Mouse (Mus musculus) left cerebral cortex, postnatal 4 days (tissue): ENCODE data around the gene Fam110c. TPM values are rescaled to one million over a fixed set of nuclear protein-coding genes. Genes with fewer than 3 reads are reported as not detected.
A peak's percentile ranks its signal among the peaks of the same experiment; 100 is the strongest.
"Not testable (repeated sequence)": the region's sequence is repeated elsewhere in the genome, so short reads cannot be mapped to it uniquely, and the experiment has no call there.

Experiments used
- DNase-seq: peaks from one replicate; pipeline ENCODE4 v3.0.0-alpha.2; 2022
- intact Hi-C: fragments of 180-260 bp; cut with DNase I; formaldehyde crosslinking; loops from one replicate; pipeline ENCODE4 v1.15.1; 2025
- total RNA-seq, 2 experiments: library from RNA; stranded (reverse); gene quantifications; 2 replicates each; pipeline ENCODE4 v1.2.3; 2021

Fam110c gene
- total RNA-seq: not detected

- peak; percentile 14 for DNase-seq
Measured at GRCm38 (mm10) chr12:31073412-31074354, at the start of gene Fam110c. Gene Fam110c (plus strand): TSS chr12:31073861.

DNA sequence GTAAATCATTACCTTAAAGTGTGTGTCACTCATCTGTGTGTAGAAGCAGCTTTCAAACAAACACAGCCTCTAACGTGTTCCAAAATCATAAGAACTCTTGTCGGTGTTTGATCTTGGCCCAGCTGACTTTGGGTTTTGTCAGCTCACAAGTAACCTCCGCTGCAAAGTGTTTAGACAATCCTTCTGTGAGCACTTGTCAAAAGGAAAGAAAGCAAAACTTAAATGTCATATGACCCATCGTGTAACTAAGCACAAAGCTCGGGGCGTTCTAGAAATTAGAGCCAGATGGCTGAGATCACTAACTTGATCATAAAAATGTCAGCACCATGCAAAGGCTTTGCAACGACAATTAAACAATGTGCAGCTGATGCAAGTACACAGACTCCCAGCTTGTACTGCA, 47.2 kb upstream of the Fam110c start:
- intact Hi-C loops: no loop called here
- no peak for DNase-seq

More at GRCm38 (mm10) chr12:31073412-31074354, at the start of gene Fam110c:
- intact Hi-C loops: no loop called here

DNA sequence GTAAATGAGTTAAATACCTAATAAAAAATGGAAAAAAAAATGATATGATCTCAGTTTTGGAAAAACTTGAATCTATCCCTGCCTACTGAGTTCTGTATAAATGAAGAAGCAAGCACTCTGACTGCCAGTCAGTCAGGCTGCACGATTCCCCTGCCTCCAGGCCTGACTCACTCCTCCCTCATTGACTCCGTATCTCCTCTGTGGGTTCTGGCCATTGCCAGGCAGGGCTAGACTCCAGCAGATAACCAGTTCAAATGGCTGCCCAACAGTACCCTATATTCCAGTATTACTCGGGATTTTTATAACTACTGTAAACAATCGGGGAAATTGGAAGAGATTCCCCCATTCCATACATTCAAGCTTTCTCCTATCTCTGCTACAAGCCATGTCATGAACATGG, 21.6 kb upstream of the Fam110c start:
- DNase-seq: no peak
- intact Hi-C loops: no loop called here

DNA sequence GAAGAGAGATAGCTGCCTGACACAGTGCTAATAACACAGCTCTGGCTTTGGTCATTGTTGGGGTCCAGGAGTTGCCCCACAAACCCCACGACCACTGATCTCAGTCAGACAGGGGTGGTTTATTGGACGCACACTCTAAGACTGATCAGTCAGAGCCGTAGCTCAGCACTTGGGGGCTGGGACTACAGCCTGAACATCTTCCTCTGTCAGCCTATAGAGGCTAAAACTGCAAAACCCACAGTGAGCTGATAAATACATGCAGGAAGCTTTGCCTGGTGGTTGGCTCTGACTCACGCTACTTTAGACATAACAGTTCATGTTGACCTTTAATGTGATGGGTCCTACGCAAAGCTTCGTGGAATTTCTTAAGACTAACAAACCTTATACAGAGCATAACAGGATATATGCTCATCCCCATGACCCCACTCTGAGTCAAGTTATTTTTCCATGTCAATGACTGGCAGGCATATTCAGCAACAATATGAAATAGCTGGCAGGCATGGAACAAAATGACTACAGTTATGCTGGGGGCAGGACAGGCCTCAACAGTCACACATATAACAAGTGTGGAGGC, 17.3 kb upstream of the Fam110c start:
- intact Hi-C loops: no loop called here
- no peak for DNase-seq

DNA sequence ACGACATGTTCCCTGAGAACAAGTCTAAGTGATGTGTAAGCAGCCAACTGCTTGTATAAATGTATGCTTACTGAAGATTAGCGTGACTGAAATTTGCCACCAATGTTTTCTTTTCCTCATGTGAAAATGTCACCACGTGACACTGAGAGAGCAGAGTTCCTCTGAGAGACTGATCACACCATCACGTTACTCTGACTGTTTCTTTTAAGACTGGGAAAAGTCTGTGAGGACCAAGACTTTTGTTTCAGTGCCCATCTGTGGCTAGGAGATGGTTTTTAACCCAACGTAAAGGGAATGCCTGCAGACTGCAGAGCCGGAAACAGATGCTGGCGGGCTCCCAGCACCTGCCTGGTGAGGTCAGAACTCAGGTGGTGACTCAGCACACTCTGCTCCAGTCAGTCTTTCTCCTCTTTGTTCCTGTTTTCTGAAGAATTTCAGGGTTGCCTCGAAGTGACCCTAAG, 14.2 kb upstream of the Fam110c start:
- DNase-seq: no peak
- intact Hi-C loops: no loop called here

GRCm38 (mm10) chr12:31060245-31060644, 13.4 kb upstream of the Fam110c start:
- intact Hi-C loops: no loop called here

GRCm38 (mm10) chr12:31071222-31071621, 2.4 kb upstream of the Fam110c start:
- DNase-seq: no peak
- intact Hi-C loops: no loop called here

More at GRCm38 (mm10) chr12:31060245-31060644, 13.4 kb upstream of the Fam110c start:
- no peak for DNase-seq

DNA sequence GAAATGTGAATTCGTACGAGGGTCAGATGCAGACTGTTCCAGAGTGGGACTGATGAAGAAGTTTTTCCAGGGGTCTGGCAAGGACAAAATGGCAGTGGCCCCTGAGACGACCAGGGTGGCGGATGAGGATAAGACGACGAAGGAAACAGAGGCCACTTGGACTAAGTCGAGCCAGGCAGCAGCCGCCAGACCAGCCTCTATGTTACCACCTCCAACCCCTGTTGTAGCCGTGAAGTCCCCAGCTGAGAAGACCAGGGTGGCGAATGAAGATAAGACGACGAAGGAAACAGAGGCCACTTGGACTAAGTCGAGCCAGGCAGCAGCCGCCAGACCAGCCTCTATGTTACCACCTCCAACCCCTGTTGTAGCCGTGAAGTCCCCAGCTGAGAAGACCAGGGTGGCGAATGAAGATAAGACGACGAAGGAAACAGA, 710 bp downstream of the Fam110c start:
- intact Hi-C loops: not testable (repeated sequence)

DNA sequence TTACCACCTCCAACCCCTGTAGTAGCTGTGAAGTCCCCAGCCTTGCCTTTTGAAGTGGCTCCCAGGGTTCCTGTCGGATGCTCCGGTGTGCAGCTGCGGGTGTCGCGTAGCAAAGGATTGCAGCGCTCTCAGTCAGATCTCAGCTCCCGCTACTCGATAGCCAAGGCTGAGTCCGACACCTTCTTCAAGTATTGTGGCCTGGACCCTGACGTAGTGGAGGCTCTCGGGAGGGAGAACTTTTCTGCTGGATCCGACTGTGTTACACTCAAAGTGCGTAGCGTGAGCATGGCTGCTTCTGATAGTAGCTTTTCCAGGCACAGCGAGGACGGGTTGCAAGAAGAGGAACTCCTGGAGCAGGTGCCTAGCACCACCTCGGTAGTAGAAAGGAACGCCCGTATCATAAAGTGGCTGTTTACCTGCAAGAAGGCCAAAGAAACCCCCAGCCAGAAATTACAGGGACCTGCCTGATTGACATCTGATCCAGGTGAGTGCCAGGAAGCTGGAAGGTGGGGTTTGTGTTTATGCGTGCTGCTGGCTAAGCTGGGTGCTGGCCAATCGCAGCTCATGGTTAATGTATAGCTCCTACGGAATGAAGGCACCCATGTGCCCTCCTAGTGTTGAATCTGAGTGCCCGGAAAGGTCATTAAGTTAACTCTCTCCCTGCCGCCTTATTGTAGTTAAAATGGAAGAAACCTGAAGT, 1.3 kb downstream of the Fam110c start:
- intact Hi-C loops: no loop called here
- no peak for DNase-seq

More for the DNA sequence above, 710 bp downstream of the Fam110c start:
- not testable (repeated sequence) for DNase-seq

DNA sequence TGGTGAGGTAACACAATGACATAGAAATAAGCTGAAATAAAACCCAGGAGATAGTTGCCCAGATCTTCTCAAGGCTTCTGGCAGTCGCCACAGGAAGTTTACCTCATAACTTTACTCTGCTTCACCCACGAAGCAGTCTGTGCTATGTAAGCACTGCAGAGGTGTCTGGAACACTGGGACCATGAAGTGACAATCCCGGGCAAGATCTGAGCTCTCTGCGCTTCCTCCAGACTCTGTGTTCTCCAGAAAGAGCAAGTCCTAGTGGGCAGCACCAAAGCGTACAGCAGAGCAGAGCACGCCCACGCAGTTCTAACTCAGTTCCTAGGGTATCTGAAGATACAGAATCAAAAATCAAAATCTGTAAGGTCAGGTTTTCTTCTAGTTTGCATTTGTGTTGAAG, 3.4 kb downstream of the Fam110c start:
- DNase-seq: no peak
- intact Hi-C loops: no loop called here

GRCm38 (mm10) chr12:31078030-31078429, 4.4 kb downstream of the Fam110c start:
- intact Hi-C loops: no loop called here
- DNase-seq: no peak

- intact Hi-C loops: no loop called here
Measured at GRCm38 (mm10) chr12:31080352-31080751, 6.7 kb downstream of the Fam110c start.

GRCm38 (mm10) chr12:31080890-31081554, 7.4 kb downstream of the Fam110c start:
- intact Hi-C loops: no loop called here
- no peak for DNase-seq

More at GRCm38 (mm10) chr12:31080352-31080751, 6.7 kb downstream of the Fam110c start:
- DNase-seq: no peak

GRCm38 (mm10) chr12:31083007-31083406, 9.3 kb downstream of the Fam110c start:
- intact Hi-C loops: no loop called here
- no peak for DNase-seq

DNA sequence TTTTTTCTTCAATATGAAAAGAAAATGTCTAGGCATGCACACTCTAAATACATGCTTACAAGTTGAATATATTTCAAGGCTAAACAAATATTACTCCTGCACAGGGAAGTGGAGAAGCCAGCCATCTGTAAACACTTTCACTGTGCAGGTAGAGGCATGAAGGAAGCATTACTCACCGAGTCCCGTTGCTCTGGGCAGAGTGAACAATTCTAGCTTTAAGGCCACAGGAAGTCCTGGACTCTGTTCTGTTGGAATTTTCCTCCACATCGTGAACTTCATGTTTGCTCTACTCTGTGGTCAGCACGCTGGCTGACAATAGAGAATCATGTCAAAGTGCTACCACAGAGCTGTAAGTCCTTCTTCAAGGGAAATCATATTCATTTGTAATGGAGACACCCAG, 9.7 kb downstream of the Fam110c start:
- intact Hi-C loops: no loop called here
- no peak for DNase-seq

DNA sequence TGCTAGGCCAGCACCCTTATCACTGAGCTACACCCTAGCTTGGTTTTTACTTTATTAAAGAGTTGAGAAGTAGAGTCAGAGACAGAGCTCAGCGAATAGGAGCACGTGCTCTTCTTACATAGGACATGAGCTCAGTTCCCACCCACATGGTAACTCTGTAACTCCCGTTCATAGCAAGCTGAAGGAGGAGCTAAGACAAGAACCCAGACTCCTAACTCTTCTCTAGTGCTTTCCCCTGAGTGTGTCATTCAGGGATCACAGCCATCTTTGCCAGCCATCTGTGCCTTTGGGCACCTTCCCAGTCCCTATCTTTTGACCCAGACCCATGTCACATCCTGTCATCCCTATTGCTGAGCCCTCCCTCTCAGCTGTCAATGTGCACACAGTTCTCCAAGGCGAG, 13.4 kb downstream of the Fam110c start:
- intact Hi-C loops: no loop called here
- no peak for DNase-seq

DNA sequence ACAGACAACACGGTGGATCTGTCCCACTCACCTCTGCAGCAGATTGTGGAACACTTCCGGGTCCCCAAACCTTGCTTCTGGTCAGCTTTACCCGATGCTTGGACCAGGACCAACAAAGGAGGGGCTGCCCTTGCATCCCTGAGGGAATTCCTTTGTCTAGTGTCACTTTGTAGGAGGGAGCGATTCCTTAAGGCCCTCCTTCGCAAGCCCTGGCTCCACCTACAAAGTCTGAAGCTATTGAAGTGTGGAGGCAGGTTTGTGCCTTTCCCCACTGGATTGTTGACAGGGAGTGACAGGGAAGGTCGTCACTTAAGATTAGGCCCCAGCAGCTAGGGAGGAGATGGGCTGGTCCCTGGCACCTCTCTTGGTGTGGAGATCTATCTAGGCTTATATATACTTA, 16.7 kb downstream of the Fam110c start:
- DNase-seq: no peak
- intact Hi-C loops: no loop called here

GRCm38 (mm10) chr12:31090882-31091640, 17.4 kb downstream of the Fam110c start:
- intact Hi-C loops: no loop called here
- no peak for DNase-seq

GRCm38 (mm10) chr12:31092481-31092880, 18.8 kb downstream of the Fam110c start:
- DNase-seq: no peak
- intact Hi-C loops: no loop called here

- DNase-seq: no peak
- intact Hi-C loops: no loop called here
Measured at GRCm38 (mm10) chr12:31097185-31097584, 23.5 kb downstream of the Fam110c start.
